Mouse (Mus musculus) liver, adult (tissue): Measurements from ENCODE around the gene 1700020N15Rik.
"Not testable (repeated sequence)": the region's sequence is repeated elsewhere in the genome, so short reads cannot be mapped to it uniquely, and the experiment has no call there.

ENCODE experiments used
- GATA4 ChIP-seq: IDR thresholded peaks from 2 replicates; pipeline ENCODE4 v1.6.1; 2014; ENCODE audit warnings: mild to moderate bottlenecking, low read length; ENCODE audit not compliant: insufficient replicate concordance

The 1700020N15Rik gene

GRCm38 (mm10) chrX:69945000-69945399 is at the start of gene 1700020N15Rik:
TSS of gene 1700020N15Rik (plus strand) at chrX:69945300.
- not testable (repeated sequence) for TF ChIP-seq GATA4

GRCm38 (mm10) chrX:69976790-69977579 is 31.9 kb downstream of the 1700020N15Rik start:
- no peak for TF ChIP-seq GATA4
